Mouse (Mus musculus): ENCODE measurements around the gene Itih5. TPM values are rescaled to one million over a fixed set of nuclear protein-coding genes. Genes with fewer than 3 reads are reported as not detected.

The Itih5 gene
- total and polyA plus RNA-seq, 2 experiments from 2014 or later, result 7.4 to 42.9 TPM

DNA sequence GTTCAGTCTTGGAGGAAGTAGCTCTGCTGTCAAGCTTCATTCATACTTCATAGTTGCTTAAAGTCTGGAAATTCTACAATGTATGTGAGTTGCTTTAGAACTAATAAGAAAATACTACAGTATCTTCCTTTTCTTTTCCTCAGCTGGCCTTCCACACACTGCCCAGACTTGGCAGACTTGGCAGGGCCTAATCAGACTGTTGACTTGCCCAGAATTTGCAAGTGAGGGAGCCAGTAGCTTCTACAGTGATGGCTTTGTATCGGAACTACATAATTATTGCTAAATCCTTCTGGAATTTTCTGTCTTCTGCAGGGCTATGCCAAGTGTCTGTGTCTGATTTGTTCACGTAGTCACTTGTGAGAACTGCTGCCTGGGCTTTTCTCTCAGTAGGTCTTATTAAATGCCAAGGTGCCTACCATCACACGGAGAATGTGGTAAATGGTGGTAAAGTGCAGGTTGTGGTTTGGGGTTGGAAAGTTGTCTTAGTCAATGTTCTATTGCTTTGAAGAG is 120.2 kb downstream of the Itih5 start:
- Histone ChIP-seq H3K4me2 (ENCODE audit: low read depth, low read length) (no peak overlapping the region), H3K4me1 (ENCODE audit: control insufficient read depth, insufficient read depth) (no peaks in the 10 kb centered on the region), H3K27me3 (ENCODE audit: control insufficient read depth, insufficient read depth, low read length) (no peaks in the 10 kb centered on the region), H3K36me3 (replicated peaks; ENCODE audit: control insufficient read depth, insufficient read depth, low read length) (no peaks in the 10 kb centered on the region), H3K9ac (replicated peaks; ENCODE audit: low read depth, low read length) (no peak overlapping the region), H3K4me3 (ENCODE audit: low read depth, low read length) (no peak overlapping the region), H3K9me3 (replicated peaks; ENCODE audit: control insufficient read depth, low read length) (no peaks in the 10 kb centered on the region), H3K27ac (ENCODE audit: low read depth) (no peak overlapping the region)
- DNase-seq (ENCODE audit: low spot score) (no peak), ATAC-seq (ENCODE audit: insufficient read depth, low read depth) (no peak)
- 74% methylated on average over 3 of the region's 3 CpGs for WGBS
- no peak for TF ChIP-seq CTCF (IDR thresholded peaks at IDR 0.05; ENCODE audit: low read depth)
- TF ChIP-seq EP300 (IDR thresholded peaks at IDR 0.05; ENCODE audit: low read depth), result no peak

DNA sequence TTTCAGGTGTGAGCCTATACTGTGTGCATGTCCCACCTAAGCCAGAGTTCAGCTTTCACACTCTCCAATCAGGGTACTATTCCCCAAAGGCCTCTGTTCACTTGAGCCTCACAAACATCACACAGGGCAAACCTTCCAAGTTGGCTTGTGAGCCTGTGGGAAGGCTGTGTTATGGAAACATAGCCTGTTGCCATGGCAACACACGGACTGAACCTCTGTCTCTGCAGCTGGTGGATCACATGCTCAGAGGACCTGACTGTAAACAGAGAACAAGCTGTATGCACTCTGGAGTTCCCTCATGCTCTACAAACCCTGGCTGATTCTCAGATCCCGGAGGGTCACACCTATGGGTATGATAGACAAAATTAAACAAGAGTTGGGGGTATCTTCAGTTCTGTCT is 122.8 kb downstream of the Itih5 start:
- no peaks in the 10 kb centered on the region for H3K9me3 ChIP-seq (replicated peaks; ENCODE audit: control insufficient read depth, low read length)
- H3K4me3 ChIP-seq (ENCODE audit: low read depth, low read length), result no peak overlapping the region
- no peak overlapping the region for H3K9ac ChIP-seq (replicated peaks; ENCODE audit: low read depth, low read length)
- DNase-seq (ENCODE audit: low spot score), result peak; percentile 63
- no peaks in the 10 kb centered on the region for H3K27me3 ChIP-seq (ENCODE audit: control insufficient read depth, insufficient read depth, low read length)
- no peak overlapping the region for H3K27ac ChIP-seq (ENCODE audit: low read depth)
- peak; percentile 80 for ATAC-seq (ENCODE audit: insufficient read depth, low read depth)
- H3K4me1 ChIP-seq (ENCODE audit: control insufficient read depth, insufficient read depth), result no peaks in the 10 kb centered on the region
- no peak overlapping the region for H3K4me2 ChIP-seq (ENCODE audit: low read depth, low read length)
- TF ChIP-seq EP300 (IDR thresholded peaks at IDR 0.05; ENCODE audit: low read depth), result no peak
- TF ChIP-seq CTCF (IDR thresholded peaks at IDR 0.05; ENCODE audit: low read depth), result no peak
- WGBS, result 40% methylated on average over 2 of the region's 2 CpGs
- no peaks in the 10 kb centered on the region for H3K36me3 ChIP-seq (replicated peaks; ENCODE audit: control insufficient read depth, insufficient read depth, low read length)

DNA sequence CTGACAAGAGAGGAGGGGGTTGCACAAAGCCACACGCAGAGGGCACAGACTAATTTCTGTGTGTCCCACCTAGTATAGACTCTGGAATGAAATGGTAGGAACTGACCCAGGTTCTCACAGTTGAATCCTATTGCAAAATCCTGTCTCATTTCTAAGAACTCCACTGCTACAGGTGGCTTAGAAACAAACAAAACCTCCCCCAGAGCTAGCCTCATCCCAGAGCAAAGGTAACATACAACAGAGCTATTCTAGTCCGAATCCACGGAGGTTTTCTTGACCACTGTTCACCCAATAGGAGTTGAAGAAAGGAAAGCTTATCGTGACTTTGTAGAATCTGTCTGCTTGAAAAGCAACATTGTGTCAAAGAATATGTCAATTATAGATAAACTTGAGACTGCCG is 130.3 kb downstream of the Itih5 start:
- Histone ChIP-seq H3K9me3 (replicated peaks; ENCODE audit: control insufficient read depth, low read length) (no peaks in the 10 kb centered on the region), H3K4me1 (ENCODE audit: control insufficient read depth, insufficient read depth) (no peaks in the 10 kb centered on the region), H3K27me3 (ENCODE audit: control insufficient read depth, insufficient read depth, low read length) (no peaks in the 10 kb centered on the region), H3K4me2 (ENCODE audit: low read depth, low read length) (no peak overlapping the region), H3K4me3 (ENCODE audit: low read depth, low read length) (no peak overlapping the region), H3K9ac (replicated peaks; ENCODE audit: low read depth, low read length) (no peak overlapping the region), H3K36me3 (replicated peaks; ENCODE audit: control insufficient read depth, insufficient read depth, low read length) (no peaks in the 10 kb centered on the region), H3K27ac (ENCODE audit: low read depth) (no peak overlapping the region)
- no peak for DNase-seq (ENCODE audit: low spot score)
- 43% methylated on average over 5 of the region's 5 CpGs for WGBS
- TF ChIP-seq CTCF (IDR thresholded peaks at IDR 0.05; ENCODE audit: low read depth) (no peak), EP300 (IDR thresholded peaks at IDR 0.05; ENCODE audit: low read depth) (no peak)
- no peak for ATAC-seq (ENCODE audit: insufficient read depth, low read depth)

DNA sequence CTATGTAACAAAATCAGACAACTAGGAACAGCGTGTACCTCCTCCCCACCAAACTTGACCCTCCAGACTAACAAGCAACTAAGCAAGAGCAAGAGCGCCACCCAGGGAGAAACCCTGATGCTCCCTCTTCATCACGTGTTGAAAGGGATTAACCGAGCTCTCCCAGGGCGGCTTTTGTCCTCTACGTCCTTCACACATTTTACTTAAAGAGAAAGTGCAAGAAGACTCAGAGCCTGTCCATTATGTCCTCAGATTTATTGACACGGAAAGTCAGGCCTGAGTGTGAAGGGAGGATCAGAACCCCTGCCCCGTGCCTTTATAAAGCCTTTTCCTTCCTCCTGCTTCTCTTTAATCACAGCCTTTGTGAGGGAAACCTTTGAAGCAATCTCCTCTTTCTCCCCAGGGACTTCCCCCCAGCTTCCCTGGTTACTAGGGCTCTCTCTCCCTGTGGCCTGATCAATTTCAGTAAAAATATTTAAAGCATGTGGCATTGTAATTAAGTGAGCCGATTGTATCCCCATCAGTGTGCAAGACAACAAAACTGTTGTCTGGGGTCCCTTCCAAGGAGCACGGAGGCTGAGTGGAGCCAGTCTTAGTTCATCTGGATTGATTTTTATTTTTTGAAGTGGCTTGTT is 131.4 kb downstream of the Itih5 start:
- H3K36me3 ChIP-seq (replicated peaks; ENCODE audit: control insufficient read depth, insufficient read depth, low read length), result no peaks in the 10 kb centered on the region
- H3K4me3 ChIP-seq (ENCODE audit: low read depth, low read length), result no peak overlapping the region
- DNase-seq (ENCODE audit: low spot score), result peak; percentile 40
- H3K27me3 ChIP-seq (ENCODE audit: control insufficient read depth, insufficient read depth, low read length), result no peaks in the 10 kb centered on the region
- no peak overlapping the region for H3K27ac ChIP-seq (ENCODE audit: low read depth)
- no peak overlapping the region for H3K4me2 ChIP-seq (ENCODE audit: low read depth, low read length)
- no peaks in the 10 kb centered on the region for H3K4me1 ChIP-seq (ENCODE audit: control insufficient read depth, insufficient read depth)
- no peak for TF ChIP-seq EP300 (IDR thresholded peaks at IDR 0.05; ENCODE audit: low read depth)
- peak; percentile 16; the same call in 1 of the 2 replicates for TF ChIP-seq CTCF (IDR thresholded peaks at IDR 0.05; ENCODE audit: low read depth)
- H3K9me3 ChIP-seq (replicated peaks; ENCODE audit: control insufficient read depth, low read length), result no peaks in the 10 kb centered on the region
- ATAC-seq (ENCODE audit: insufficient read depth, low read depth), result no peak
- H3K9ac ChIP-seq (replicated peaks; ENCODE audit: low read depth, low read length), result no peak overlapping the region
- 15% methylated on average over 10 of the region's 10 CpGs for WGBS

DNA sequence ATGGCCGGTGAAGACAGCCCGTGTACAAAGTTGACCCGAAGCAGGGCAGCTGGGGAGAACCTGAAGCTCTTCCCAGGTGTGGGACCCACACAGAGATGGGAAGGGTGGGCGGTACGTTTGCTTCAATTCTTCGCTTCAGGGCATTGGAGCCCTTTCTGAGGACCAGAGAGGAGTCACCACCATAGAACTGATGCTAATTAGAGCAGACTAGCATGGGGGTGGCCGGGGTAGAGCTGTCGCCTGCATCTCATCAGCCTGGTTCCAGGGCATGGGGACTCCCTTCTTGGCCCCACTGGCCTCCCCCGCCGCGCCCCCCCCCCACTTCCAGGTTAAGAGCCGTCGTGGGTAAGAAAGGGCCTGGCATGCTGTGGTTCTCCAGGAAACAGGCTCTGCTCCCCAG is 132.6 kb downstream of the Itih5 start:
- no peak for DNase-seq (ENCODE audit: low spot score)
- no peak overlapping the region for H3K9ac ChIP-seq (replicated peaks; ENCODE audit: low read depth, low read length)
- H3K4me3 ChIP-seq (ENCODE audit: low read depth, low read length), result no peak overlapping the region
- no peak for TF ChIP-seq EP300 (IDR thresholded peaks at IDR 0.05; ENCODE audit: low read depth)
- no peak for TF ChIP-seq CTCF (IDR thresholded peaks at IDR 0.05; ENCODE audit: low read depth)
- WGBS, result 44% methylated on average over 13 of the region's 13 CpGs
- ATAC-seq (ENCODE audit: insufficient read depth, low read depth), result no peak
- H3K27ac ChIP-seq (ENCODE audit: low read depth), result no peak overlapping the region
- no peaks in the 10 kb centered on the region for H3K9me3 ChIP-seq (replicated peaks; ENCODE audit: control insufficient read depth, low read length)
- no peaks in the 10 kb centered on the region for H3K36me3 ChIP-seq (replicated peaks; ENCODE audit: control insufficient read depth, insufficient read depth, low read length)
- no peaks in the 10 kb centered on the region for H3K27me3 ChIP-seq (ENCODE audit: control insufficient read depth, insufficient read depth, low read length)
- H3K4me1 ChIP-seq (ENCODE audit: control insufficient read depth, insufficient read depth), result no peaks in the 10 kb centered on the region
- no peak overlapping the region for H3K4me2 ChIP-seq (ENCODE audit: low read depth, low read length)
